Mouse (Mus musculus): ENCODE results near the gene Fam196b.

GRCm38 (mm10) chr11:34300064-34300463 lies 14.6 kb upstream of the Fam196b start:
- TF ChIP-seq GATA1 (IDR thresholded peaks at IDR 0.05; ENCODE audit: low read length), result no peak
- no peak for TF ChIP-seq TAL1 (IDR thresholded peaks at IDR 0.05; ENCODE audit: low read length)
